Mouse (Mus musculus) neutrophil, adult 65 days (primary cell): ENCODE measurements around the gene Fbxo46. TPM values are rescaled to one million over a fixed set of nuclear protein-coding genes. Genes with fewer than 3 reads are reported as not detected.

Experiments used
- total RNA-seq: library from RNA; stranded (reverse); gene quantifications from 2 replicates; pipeline ENCODE4 v1.2.4, GENCODE M21; 2023

Gene Fbxo46
- 10.8 and 13.2 TPM in 2 replicates for total RNA-seq

DNA sequence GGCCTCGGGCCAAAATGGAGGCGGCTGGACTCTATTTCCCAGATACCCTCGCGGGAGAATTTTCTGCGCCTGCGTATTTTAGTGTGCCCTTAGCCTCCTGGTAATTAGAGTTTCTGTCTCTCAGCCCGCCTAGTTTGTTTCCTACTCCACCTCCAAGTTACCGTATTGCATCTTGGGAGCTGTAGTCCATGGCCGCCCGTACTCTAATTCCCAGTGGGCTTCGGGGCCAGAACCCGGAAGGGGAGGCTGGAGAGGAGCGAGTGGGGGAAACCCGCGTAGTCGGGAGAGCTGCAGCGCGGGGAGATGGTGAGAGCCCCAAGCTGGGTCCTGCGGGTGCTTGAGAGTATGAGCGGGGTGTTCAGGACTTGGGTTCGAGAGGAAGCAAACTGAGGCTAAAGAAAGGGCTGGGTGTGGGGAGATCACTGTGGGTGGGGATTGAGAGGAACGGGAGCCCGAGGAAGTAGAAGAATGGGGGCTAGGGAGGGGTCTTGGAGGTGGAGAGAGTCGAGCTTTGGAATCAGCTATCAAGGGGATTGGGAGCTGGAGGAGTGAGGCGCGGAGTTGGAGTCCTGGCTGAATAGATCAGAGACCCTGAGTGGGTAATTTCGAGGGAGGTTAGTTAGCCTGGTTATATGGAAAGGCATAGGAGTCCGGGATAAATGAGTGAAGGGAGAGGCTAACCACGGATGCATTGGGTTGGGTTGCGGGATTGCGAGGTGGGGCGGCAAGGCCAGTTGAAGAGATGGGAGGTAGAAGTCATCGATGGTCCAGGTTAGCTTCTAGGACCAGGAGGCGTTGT is at the start of gene Fbxo46:
Gene Fbxo46, plus strand, starts transcription at position 229 of the 799 bp plus-strand sequence.

DNA sequence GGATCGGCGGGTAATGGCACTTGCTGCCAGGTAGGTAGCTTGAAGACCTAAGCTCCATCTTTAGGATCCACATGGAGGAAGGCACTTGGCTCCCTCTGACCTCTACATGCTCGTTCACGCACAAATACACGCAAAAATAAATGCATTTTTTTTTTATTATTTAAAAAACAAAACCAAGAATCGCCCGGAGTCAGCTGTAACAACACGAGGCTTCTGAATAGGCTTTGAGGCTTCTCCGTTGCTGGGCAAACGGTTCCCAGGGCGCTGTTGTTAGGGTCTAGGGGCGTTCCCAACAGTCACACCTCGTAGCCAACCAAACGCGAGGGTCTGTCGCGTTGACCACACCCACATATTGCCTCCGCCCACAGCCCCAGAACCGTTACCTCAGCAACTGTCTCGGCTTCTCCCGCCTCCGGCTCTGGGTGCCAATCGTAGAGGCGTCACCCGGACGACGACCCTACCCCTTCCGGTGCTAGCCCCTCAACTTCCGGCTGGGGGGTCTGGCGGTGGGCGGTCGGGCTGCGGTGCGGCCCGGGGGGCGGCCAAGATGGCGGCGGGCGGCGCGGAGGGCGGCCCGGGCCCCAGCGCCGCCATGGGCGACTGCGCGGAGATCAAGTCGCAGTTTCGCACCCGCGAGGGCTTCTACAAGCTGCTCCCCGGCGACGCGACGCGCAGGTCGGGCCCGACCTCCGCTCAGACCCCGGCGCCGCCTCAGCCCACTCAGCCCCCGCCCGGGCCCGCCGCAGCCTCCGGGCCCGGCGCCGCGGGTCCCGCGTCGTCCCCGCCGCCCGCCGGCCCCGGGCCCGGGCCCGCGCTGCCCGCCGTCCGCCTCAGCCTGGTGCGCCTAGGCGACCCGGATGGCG is 43.7 kb upstream of the Fbxo46 start, which contains the start of gene Dmwd:
Gene Dmwd, plus strand, starts transcription at position 505 of the 863 bp plus-strand sequence.

DNA sequence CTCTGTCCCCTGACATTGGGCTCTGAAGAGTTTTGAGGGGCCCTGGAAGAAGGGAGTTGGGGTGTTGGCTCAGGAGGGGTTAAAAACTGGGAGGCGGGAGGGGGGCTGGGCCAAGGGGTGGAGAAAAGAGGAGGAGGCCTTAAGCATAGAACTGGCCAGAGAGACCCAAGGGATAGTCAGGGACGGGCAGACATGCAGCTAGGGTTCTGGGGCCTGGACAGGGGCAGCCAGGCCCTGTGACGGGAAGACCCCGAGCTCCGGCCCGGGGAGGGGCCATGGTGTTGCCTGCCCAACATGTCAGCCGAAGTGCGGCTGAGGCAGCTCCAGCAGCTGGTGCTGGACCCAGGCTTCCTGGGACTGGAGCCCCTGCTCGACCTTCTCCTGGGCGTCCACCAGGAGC is 36.0 kb upstream of the Fbxo46 start, which contains the start of gene Dmpk:
Gene Dmpk, plus strand, starts transcription at position 149 of the 400 bp plus-strand sequence.

DNA sequence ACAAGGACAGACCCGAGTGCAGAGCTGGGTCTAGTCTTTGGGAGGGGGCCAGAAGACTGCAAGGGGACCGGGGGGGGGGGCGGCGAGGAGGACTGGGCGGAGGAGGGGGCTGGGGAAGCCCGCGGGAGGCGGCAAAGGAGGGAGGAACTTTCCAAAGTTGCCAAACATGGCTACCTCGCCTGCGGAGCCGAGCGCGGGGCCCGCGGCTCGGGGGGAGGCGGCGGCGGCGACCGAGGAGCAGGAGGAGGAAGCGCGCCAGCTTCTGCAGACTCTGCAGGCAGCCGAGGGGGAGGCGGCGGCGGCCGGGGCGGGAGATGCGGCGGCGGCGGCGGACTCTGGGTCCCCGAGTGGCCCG is 25.2 kb upstream of the Fbxo46 start, which contains the start of gene Six5:
Gene Six5, plus strand, starts transcription at position 124 of the 355 bp plus-strand sequence.

DNA sequence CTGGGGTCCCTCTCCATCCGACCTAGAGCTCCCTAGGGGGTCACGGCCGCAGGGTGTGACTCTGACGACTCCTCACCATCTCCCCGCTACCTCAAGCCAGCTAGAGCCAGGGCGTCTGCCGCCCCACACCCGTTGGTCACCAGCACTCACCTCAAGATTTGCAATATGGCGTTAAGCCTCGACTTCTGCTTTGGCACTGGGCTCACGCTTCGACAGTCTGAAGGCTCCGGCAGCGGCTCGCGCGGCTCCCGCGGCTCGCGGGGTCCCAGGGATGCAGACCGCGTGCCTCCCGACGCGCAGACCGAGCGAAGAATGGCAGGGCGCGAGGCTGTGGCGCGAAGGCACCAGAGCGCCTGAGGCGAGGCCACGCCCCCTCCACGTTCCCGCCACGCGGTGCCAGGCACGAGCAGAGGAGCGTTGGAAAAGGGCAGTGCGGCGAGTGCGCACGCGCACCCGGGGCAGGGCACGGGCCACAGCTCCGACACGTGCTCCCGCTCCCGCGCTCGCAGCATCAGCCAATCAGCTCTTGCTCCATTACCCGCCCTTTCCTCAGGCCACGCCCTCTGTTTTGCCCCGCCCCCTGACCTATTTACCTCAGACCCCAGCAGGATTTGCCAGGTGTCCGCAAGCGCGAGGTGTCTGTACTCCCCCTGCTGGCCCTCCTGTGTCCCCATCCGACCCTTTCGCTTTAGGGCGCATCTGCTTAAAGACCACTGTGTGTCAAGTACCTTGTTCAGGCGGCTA is 1.5 kb upstream of the Fbxo46 start, which contains the start of gene Gm4969:
Gene Gm4969, minus strand, starts transcription at position 341 of the 744 bp plus-strand sequence.

DNA sequence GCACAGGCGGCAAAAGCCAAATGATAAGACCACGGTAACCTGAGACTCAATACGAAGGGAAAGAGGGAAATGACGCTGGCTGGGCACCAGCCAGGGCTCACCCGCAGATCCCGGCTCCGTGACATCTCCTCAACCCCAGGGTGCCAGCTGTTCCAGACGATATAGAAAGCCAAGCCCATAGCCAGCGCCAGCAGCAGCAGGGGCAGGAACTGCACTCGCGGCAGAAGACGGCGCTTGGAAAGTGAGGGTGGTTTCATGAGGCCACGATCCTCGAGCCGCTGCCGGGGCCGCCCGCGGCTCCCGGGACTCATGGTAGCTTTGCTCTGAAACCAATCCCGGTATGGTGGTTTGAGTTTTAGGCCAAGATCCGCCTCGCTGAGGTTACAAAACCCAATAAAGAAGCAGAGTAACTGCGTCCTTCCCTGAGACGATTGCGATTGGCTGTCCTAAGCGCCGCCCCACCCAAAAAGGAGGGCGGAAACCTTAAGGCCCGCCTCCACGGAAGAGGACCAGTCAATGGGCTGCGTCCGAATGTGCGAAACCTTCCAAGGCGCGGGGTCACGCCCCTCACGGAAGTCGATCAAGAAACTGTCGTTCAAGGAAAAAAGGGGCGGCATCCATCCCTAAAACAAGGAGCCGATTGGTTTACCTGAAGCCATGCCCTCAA is 29.3 kb downstream of the Fbxo46 start, which contains the start of gene Qpctl:
Gene Qpctl, minus strand, starts transcription at position 417 of the 667 bp plus-strand sequence.

DNA sequence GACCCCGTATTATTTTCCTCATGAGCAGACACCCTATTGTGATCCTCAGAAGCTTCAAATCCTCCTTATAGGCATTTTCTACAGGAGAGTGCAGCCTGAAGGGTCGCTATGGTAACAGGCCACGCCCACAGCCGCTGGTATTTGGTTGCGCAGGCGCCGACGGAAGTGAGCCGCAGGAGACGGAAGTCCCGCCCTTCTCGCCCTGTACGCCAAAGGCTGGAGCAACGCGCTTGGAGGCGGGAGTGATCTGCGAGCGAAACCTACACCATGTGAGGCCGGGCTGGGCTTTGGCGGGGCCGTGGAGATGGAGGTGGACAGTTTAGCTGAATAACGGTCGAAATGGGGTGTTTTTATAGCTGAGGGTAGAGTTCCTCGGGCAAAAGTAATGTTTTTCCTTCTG is 30.0 kb downstream of the Fbxo46 start, which contains the start of gene Snrpd2:
Gene Snrpd2, plus strand, starts transcription at position 97 of the 400 bp plus-strand sequence.

DNA sequence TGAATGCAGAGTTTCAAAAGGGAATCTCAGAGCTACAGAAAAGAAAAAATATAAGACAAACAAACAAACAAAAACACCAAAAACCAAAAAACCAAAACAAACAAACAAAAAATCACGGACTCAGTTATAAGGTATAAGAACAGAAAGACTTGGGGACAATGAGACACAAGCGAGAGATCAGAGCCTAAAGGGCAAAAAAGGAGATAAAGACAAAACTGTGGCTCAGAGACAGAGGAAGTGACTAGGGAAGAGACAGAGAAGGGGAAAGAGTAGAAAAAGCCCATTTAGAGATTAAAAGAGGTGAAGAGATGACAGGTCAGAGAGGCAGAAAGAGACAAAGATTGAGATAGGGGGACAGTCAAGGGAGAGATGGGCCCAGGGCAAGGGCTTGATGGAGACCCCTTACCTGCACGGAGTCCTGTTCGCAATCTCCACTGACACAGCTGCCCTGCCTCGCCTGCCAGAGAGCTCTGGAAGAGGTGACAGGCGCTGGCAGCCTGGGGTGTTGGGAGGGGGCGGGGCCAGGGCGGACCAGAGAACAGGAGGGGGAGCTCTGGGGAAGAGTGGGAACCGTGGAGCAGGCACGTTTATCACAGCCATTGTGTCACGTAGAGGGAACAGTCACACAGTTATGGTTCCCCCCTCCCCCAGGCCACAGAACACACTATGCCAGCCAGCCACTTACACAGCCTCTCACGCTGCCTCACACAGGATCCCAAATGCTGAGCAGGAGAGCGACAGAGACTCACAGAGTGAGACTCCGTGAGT is 46.2 kb downstream of the Fbxo46 start, which contains the start of gene Gipr:
Gene Gipr, minus strand, starts transcription at position 472 of the 768 bp plus-strand sequence.

DNA sequence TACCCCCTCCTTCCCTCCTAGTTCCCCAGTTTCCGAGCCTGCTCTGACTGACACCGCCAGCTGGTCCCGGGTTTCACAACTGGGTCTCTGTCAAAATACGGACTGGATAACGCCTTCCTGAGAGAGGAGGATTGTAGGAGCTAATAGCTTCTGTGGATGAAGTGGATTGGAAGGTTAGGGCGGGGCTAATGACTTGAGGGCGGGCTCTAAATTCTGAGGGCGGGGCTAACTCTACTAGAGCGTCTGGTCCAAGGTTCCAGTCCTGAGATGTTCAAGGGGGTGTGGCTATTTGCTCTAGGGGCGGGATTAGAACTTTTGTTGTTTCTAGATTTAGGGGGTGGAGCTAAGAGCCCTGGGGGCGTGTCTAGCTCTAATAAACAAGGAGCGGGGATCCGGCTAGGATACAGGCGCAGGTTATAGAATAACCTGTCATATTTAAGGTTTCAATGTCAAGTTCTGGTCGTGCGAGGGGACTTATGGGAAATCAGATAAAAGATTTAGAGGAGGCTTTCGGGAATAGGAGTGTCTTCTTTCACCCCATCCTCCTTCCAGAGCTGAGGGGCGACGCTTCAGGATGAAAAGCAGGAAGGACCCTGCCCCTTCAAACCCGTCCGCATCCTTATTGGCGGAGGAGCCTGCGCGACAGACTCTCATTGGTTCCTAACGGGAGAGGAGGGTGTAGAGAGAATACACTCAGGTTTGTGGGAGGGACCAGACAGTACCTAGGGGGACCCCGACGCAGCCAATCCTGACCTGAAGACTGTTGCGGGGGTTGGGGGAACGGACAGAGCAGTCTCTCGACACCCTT is 56.3 kb downstream of the Fbxo46 start, which contains the start of gene Eml2:
Gene Eml2, plus strand, starts transcription at position 714 of the 808 bp plus-strand sequence.

Other genes with a start within 250 kb of the Fbxo46 start
- gene Pglyrp1, start 248.5 kb upstream of the Fbxo46 start, total RNA-seq = 2,075 and 2,383 TPM in 2 replicates
- gene Ccdc61, start 209.4 kb upstream of the Fbxo46 start, total RNA-seq = 11.2 and 12.3 TPM in 2 replicates
- not detected in 2 replicates for gene Nova2, start 194.0 kb upstream of the Fbxo46 start, total RNA-seq
- gene Nanos2, start 132.5 kb upstream of the Fbxo46 start, total RNA-seq = not detected in 2 replicates
- 0.48 TPM in 1 of 2 replicates, not detected in the other for gene Mypop, start 128.6 kb upstream of the Fbxo46 start, total RNA-seq
- gene Irf2bp1, start 115.8 kb upstream of the Fbxo46 start, total RNA-seq = 11.7 and 14.2 TPM in 2 replicates
- gene Foxa3, start 96.3 kb upstream of the Fbxo46 start, total RNA-seq = not detected in 2 replicates
- gene Sympk, start 95.5 kb upstream of the Fbxo46 start, total RNA-seq = 48.2 and 50.0 TPM in 2 replicates
- not detected in 2 replicates for gene Rsph6a, start 65.2 kb upstream of the Fbxo46 start, total RNA-seq
- gene Dmwd, start 43.6 kb upstream of the Fbxo46 start, total RNA-seq = 17.9 and 18.4 TPM in 2 replicates
- gene Dmpk, start 36.0 kb upstream of the Fbxo46 start, total RNA-seq = 3.2 and 5.1 TPM in 2 replicates
- gene Six5, start 25.3 kb upstream of the Fbxo46 start, total RNA-seq = not detected in 2 replicates
- not detected in 2 replicates for gene Gm4969, start 1.5 kb upstream of the Fbxo46 start, total RNA-seq
- gene Qpctl, start 29.4 kb downstream of the Fbxo46 start, total RNA-seq = 9.2 and 15.5 TPM in 2 replicates
- 23.1 and 30.1 TPM in 2 replicates for gene Snrpd2, start 29.9 kb downstream of the Fbxo46 start, total RNA-seq
- not detected in 2 replicates for gene Gipr, start 46.3 kb downstream of the Fbxo46 start, total RNA-seq
- 66.7 and 67.7 TPM in 2 replicates for gene Eml2, start 56.6 kb downstream of the Fbxo46 start, total RNA-seq
- 0.14 and 0.25 TPM in 2 replicates for gene Gpr4, start 92.7 kb downstream of the Fbxo46 start, total RNA-seq
- gene Opa3, start 108.5 kb downstream of the Fbxo46 start, total RNA-seq = 23.2 and 33.0 TPM in 2 replicates
- 743 and 770 TPM in 2 replicates for gene Vasp, start 152.0 kb downstream of the Fbxo46 start, total RNA-seq
- 1.2 TPM in 2 replicates for gene Ppm1n, start 160.2 kb downstream of the Fbxo46 start, total RNA-seq
- gene Rtn2, start 162.8 kb downstream of the Fbxo46 start, total RNA-seq = not detected in 2 replicates
- 1,152 and 1,682 TPM in 2 replicates for gene Fosb, start 190.2 kb downstream of the Fbxo46 start, total RNA-seq
- gene Ercc1, start 224.9 kb downstream of the Fbxo46 start, total RNA-seq = 17.8 and 28.2 TPM in 2 replicates
- gene Cd3eap, start 239.6 kb downstream of the Fbxo46 start, total RNA-seq = 5.3 TPM in 2 replicates
- gene Ppp1r13l, start 239.9 kb downstream of the Fbxo46 start, total RNA-seq = 3.0 and 3.8 TPM in 2 replicates